Mouse (Mus musculus) lung, adult 2 months (tissue): ENCODE measurements around the gene Cd5l.
A peak's percentile ranks its signal among the peaks of the same experiment; 100 is the strongest.

Experiments
- CTCF ChIP-seq: fragments of 200-500 bp; IDR thresholded peaks from 2 replicates; pipeline ENCODE4 v1.5.1; 2011; ENCODE audit warnings: mild to moderate bottlenecking, low read length, control low read depth; ENCODE audit not compliant: insufficient read depth
- POLR2A ChIP-seq: fragments of 200-500 bp; IDR thresholded peaks from 2 replicates; pipeline ENCODE4 v1.6.1; 2011; ENCODE audit warnings: low read depth, mild to moderate bottlenecking, control low read depth, low read length, borderline replicate concordance; ENCODE audit errors: extremely low read depth

GRCm38 (mm10) chr3:87408171-87408570, 50.5 kb downstream of the Cd5l start:
- TF ChIP-seq POLR2A (no peak), CTCF (peak; percentile 54)
